Mouse (Mus musculus) embryonic facial prominence, embryonic 14.5 days (tissue): ENCODE data around the gene Tmem229a. TPM values are rescaled to one million over a fixed set of nuclear protein-coding genes. Genes with fewer than 3 reads are reported as not detected.

Experiments
- ATAC-seq: fragments of 200-750 bp; cut with Nextera tagmentation; 2 replicates; pipeline ENCODE4 v1.8.0; 2017; ENCODE audit warnings: low read depth, moderate number of reproducible peaks, moderate TSS enrichment
- DNase-seq: peaks from one replicate; pipeline ENCODE4 v3.0.0-alpha.2; 2015; ENCODE audit warnings: low spot score
- H3K27ac ChIP-seq: fragments of 300-500 bp; sonication (generic); replicated peaks from 2 replicates; pipeline ENCODE4 v1.5.1; 2014; ENCODE audit warnings: low read depth, mild to moderate bottlenecking, low read length, moderate library complexity
- H3K27me3 ChIP-seq: fragments of 300-500 bp; sonication (generic); replicated peaks from 2 replicates; pipeline ENCODE4 v1.6.1; 2014; ENCODE audit warnings: low read length; ENCODE audit not compliant: control insufficient read depth, insufficient read depth
- H3K36me3 ChIP-seq: fragments of 300-500 bp; sonication (generic); 2 replicates; pipeline ENCODE4 v1.6.1; 2014; ENCODE audit warnings: low read length, mixed read lengths; ENCODE audit not compliant: control insufficient read depth, insufficient read depth
- H3K4me1 ChIP-seq: fragments of 300-500 bp; sonication (generic); 2 replicates; pipeline ENCODE4 v1.6.1; 2014; ENCODE audit warnings: antibody characterized with exemption, low read length; ENCODE audit not compliant: control insufficient read depth, insufficient read depth
- H3K4me2 ChIP-seq: fragments of 300-500 bp; sonication (generic); 2 replicates; pipeline ENCODE4 v1.6.1; 2014; ENCODE audit warnings: low read depth, mild to moderate bottlenecking, low read length, moderate library complexity, mixed read lengths
- H3K4me3 ChIP-seq: fragments of 300-500 bp; sonication (generic); 2 replicates; pipeline ENCODE4 v1.5.1; 2014; ENCODE audit warnings: low read depth, mild to moderate bottlenecking, low read length
- H3K9ac ChIP-seq: fragments of 300-500 bp; sonication (generic); 2 replicates; pipeline ENCODE4 v1.6.1; 2014; ENCODE audit warnings: low read depth, mild to moderate bottlenecking, low read length, moderate library complexity, mixed read lengths
- H3K9me3 ChIP-seq: fragments of 300-500 bp; sonication (generic); 2 replicates; pipeline ENCODE4 v1.6.1; 2016; ENCODE audit warnings: low read length; ENCODE audit not compliant: control insufficient read depth
- WGBS: fragments of 180-500 bp; shearing (Covaris S2); extraction: QIAGEN DNeasy Blood & Tissue Kit; methylation state at CpG from one replicate; pipeline ENCODE4 v1.1.7; 2014; 5-methylcytosine and 5-hydroxymethylcytosine counted together
- polyA plus RNA-seq: library from polyadenylated mRNA; unstranded; fragments of >200 nt; fragmentation: Nextera tagmentation; extraction: Ambion mirVana; gene quantifications from 2 replicates; pipeline ENCODE4 v1.2.1, GENCODE M21; 2014

Tmem229a gene
- polyA plus RNA-seq, 1 experiment from 2014 or later = 1.6 TPM

GRCm38 (mm10) chr6:24910016-24910727, 45.9 kb downstream of the Tmem229a start:
- Histone ChIP-seq H3K27me3 (no peaks in the 10 kb centered on the region), H3K4me3 (no peak overlapping the region), H3K27ac (no peak overlapping the region), H3K36me3 (no peaks in the 10 kb centered on the region), H3K4me2 (no peak overlapping the region), H3K9me3 (no peaks in the 10 kb centered on the region), H3K4me1 (no peaks in the 10 kb centered on the region), H3K9ac (no peak overlapping the region)
- DNase-seq (no peak), ATAC-seq (no peak)
- WGBS = 53% methylated on average over 2 of the region's 2 CpGs

GRCm38 (mm10) chr6:24907824-24908223, 48.3 kb downstream of the Tmem229a start:
- H3K36me3 ChIP-seq = no peaks in the 10 kb centered on the region
- ATAC-seq = no peak
- H3K9me3 ChIP-seq = no peaks in the 10 kb centered on the region
- no peak for DNase-seq
- no peaks in the 10 kb centered on the region for H3K27me3 ChIP-seq
- 84% methylated on average over 2 of the region's 2 CpGs for WGBS
- no peak overlapping the region for H3K9ac ChIP-seq
- no peak overlapping the region for H3K27ac ChIP-seq
- no peak overlapping the region for H3K4me2 ChIP-seq
- no peaks in the 10 kb centered on the region for H3K4me1 ChIP-seq
- H3K4me3 ChIP-seq = no peak overlapping the region

GRCm38 (mm10) chr6:24905101-24905500, 51.0 kb downstream of the Tmem229a start:
- no peak overlapping the region for H3K4me2 ChIP-seq
- no peaks in the 10 kb centered on the region for H3K4me1 ChIP-seq
- 76% methylated on average over 3 of the region's 3 CpGs for WGBS
- no peak overlapping the region for H3K27ac ChIP-seq
- ATAC-seq (no peak), DNase-seq (no peak)
- no peaks in the 10 kb centered on the region for H3K27me3 ChIP-seq
- no peak overlapping the region for H3K4me3 ChIP-seq
- no peak overlapping the region for H3K9ac ChIP-seq
- H3K9me3 ChIP-seq = no peaks in the 10 kb centered on the region
- H3K36me3 ChIP-seq = no peaks in the 10 kb centered on the region

Other genes starting within 250 kb of the Tmem229a start
- gene Hyal6, start 223.1 kb downstream of the Tmem229a start, polyA plus RNA-seq = not detected in 2 replicates
- gene Hyal4, start 208.0 kb downstream of the Tmem229a start, polyA plus RNA-seq = not detected in 2 replicates
- gene Spam1, start 165.1 kb downstream of the Tmem229a start, polyA plus RNA-seq = not detected in 2 replicates
- gene Hyal5, start 98.3 kb downstream of the Tmem229a start, polyA plus RNA-seq = not detected in 2 replicates